Mouse (Mus musculus): ENCODE data around the gene Mns1. TPM values are rescaled to one million over a fixed set of nuclear protein-coding genes. Genes with fewer than 3 reads are reported as not detected.
"Not testable (repeated sequence)": the region's sequence is repeated elsewhere in the genome, so short reads cannot be mapped to it uniquely, and the experiment has no call there.

Gene Mns1
- total RNA-seq, 1 experiment from 2014 or later: 4.1 TPM

DNA sequence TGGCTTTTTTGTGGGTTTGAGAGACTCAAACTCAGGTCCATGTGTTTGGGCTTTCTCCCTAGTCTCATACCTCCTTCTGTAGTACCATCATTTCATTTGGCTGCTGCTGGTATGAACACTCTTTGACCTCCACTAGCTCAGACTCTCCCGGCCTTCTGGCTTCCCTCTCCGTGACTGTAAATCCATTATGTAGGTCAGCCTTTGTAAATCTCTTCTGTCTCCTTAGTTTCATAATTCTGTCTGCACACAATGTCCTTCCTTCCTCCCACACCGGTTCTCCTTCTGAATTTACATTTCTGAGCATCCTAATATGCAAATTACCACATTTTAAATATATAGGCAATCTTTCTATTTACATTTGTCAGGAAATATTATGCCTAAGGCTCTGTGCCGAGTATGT, 9.9 kb upstream of the Mns1 start:
- no peak for DNase-seq

DNA sequence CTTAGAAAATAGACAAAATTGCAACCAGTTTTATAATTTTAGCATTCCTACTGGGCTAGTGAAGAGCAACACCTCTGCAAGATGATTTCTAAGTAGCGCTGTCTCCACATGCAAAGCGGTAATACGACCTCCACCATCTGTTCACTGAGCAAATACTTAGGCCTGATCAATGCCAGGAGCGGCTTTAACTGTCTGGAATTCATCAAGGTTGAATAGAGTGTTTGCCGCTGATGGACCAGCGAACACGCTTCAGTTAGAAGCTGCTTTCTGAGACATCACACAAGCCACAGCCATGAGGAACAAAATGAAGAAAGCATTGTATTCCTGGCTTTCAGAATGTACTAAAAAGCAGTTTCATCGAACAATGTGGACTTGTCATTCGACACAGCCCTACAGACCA, 2.9 kb upstream of the Mns1 start:
- no peak for DNase-seq

DNA sequence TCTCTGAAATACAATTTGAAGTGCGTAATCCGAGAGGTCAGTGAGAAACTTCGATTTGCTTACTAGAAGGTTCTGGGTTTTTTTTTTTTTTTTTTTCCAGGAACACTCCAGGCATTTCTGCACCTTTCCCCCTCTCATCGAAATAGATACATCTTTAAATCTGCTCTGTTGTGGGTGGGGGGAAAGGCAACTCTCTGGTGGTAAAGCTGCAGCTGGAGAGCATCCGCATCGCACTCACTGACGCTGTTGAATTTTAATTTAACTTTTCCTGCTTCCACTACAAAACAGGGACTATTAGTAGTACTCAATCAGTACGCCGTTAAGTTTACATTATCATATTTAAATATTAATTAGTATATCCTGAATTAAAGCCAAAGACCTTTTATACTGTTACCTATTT, 938 bp downstream of the Mns1 start:
- no peak for DNase-seq

DNA sequence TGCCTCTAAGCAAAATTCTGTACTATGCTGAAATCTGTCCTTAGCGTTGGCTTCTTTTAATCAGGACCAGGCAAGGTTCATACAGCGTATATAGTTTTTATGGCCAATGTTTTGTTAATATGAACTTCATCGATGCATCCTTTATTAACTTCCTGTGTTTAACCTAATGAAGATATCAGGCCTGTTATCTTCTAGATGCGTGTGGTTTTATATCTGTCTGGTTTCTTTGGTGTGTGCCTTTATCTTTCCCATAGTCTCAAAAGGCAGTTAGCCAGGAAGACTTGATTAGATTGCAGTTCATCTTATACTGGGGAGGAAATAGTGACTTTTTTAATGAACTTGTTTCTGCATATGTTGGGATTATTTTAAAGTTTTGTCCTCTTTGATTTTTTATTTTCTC, 2.5 kb downstream of the Mns1 start:
- no peak for DNase-seq

DNA sequence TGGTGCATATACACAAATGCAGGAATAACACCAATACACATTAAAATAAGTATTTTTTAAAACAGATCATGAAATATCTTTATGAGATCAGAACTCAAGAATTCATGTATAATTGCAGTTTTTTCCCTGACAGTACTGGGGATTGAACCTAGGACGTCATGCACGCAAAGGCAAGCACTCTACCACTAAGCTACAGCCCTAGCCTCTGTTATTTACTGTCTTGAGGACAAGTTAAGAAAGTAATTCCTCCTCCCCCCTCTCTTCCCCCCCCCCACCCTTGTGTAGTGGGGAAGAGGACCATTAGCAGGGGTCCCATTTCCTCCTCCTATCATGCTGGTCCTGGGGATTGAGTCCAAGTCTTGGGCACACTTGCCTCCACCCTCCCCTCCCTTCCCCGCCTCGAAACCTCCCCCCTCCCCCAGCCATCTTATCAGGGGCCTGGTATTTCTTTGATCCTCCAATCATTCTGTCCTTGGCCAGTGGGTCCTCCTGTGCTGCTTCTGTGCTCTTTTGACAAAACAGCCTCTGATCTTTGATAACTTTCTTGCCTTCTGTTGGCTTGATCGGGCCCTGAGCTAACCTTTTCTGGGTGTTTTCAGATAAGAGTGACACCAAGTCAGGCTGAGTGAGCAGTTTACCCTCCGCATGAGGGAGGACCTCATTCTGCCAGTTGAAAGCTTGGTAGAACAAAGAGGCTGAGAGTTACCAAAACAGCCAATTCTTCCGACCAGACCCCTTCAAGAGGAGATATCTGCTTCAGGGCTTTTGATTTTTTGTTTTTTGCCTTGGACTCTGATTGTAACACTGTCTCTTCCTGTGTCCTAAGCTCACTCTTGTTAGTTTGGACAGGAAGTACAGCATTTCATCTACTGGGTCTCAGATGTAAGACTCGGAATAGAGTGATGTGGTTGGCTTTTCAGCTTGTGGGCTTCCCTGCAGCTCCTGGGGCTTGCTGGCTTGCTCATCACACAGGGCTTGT, 3.4 kb downstream of the Mns1 start:
- DNase-seq: no peak

DNA sequence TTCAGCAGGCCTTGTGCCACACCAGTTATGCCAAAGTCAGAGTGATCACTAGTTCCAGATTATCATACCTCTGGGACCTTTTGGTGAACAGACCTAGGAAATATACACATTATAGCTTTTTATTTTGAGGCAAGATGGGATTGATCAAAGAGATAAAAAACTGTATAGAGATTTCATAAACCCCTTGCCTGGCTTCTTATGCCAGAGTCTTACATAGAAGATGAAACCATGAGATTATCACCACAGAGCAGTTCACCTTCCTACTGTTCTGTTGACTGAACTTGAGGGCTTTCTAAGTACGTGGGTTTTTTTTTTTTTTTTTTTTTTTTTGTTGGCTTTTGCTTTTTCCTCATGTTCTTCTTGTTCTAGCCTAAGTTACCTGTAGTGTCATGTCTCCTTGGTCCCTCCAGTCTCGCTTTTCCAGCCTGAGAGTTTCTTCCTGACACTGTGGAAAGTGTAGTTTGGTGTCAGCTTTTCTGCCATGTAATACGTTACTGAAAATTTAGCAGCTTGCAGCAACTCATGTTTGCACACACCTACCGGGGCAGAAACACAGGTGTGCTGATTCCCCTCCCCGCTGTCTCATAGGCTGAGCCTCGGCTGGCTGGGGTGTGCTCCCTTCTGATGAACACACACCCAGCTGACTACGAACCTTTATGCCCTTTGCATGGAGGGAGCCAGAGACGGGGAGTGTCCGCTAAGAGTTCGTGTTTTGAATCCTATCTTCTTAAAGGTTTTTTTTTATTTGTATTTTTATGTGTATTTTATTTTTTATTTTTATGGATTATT, 4.3 kb downstream of the Mns1 start:
- DNase-seq: no peak

DNA sequence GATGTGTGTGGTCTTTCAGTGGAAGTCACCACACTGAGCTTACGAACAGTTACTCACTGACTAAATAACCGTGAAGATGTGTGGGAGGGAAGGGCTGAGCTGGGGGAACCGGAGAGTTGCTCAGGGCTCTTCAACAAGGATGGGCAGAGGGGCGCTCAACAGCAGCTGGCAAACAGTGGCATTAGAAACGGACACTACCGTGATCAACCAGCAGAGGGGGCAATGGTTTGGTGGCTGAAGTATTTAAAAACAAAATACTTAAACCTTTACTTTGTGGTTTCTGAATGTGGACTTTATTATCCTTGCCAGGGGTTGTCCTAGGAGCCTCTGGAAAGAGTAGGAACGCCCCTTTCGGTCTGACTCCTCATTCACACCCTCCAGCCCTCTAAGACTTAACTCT, 10.2 kb downstream of the Mns1 start:
- DNase-seq: peak; percentile 61

DNA sequence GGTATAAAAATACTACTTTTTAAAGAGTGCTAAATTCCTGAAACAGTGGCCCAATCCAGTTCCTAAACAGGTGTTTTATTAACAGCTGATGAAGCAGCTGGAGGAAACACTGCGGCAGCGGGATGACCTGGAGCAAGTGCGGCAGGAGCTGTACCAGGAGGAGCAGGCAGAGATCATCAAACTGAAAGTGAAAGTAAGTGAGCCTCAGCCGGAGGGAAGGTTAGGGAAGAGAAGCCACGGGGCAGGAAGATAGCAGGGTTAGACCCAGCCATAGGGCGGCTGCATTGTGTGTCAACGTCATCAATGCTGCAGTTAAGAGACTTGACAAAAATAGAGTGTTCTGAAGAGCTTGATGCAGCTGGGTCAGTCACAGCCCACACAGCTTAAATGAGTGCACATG, 11.6 kb downstream of the Mns1 start:
- peak; percentile 25 for DNase-seq

DNA sequence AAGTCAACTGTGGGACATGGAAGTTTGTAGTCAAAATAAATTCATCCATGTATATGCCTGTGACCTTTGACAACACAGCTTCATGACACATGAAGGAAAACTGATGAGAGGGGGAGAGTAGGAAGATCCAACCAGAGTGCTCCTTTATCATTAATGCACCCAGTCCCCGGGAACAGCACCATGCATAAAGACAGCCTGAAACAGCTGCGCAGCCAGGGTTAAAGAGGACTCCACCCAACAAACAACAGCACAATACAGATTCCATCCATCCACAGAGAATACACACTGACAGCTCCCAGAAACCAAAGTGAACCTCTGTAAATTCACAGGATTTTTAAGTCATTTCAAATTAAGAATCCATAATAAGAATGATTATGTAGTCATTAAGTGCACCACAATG, 12.0 kb downstream of the Mns1 start:
- no peak for DNase-seq

DNA sequence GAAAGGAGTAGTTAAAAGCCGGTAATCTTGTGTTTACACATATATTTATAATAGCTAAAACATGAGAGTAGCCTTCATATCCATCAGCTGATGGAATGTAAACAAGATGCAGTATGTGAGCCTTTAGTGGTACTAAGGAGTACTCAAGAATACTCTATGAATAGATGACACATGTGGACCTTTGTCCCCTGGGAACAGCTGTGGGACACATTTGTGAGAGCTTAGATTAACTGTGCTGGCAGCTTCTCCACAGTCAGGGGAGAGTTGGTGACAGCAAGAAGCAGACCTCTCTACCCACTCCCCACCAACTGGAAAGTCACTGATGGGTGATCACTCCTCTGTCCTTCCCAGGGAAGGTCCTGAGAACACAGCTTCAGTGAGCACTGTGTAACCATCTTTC, 12.6 kb downstream of the Mns1 start:
- no peak for DNase-seq

DNA sequence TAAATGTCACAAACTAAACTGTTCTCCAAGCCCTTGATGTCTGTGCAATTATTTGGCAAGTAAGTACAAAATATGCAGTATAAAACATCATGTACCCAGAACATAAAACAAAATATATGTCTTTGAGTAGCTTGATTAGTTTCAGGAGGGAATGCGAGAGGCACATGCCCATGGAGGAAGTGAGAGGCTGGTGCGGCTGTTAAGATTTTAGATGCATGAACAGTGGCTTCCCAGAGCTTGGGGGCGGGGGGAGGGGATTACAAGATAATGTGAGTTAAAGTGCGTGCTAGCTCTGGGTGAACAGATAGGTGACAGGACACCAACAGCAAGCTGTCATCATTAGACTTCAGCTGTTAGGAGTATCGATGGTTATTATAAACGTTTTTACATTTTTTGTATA, 13.3 kb downstream of the Mns1 start:
- no peak for DNase-seq

DNA sequence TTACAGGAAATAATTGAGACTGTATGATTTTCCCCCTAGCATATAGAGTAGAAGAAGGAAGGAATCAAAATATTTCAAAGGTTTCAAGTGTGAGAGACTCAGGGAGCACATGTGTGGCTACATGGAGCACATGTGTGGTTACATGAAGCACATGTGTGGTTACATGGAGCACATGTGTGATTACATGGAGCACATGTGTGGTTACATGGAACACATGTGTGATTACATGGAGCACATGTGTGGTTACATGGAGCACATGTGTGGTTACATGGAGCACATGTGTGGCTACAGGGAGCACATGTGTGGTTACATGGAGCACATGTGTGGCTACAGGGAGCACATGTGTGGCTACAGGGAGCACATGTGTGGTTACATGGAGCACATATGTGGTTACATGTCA, 16.5 kb downstream of the Mns1 start:
- not testable (repeated sequence) for DNase-seq

DNA sequence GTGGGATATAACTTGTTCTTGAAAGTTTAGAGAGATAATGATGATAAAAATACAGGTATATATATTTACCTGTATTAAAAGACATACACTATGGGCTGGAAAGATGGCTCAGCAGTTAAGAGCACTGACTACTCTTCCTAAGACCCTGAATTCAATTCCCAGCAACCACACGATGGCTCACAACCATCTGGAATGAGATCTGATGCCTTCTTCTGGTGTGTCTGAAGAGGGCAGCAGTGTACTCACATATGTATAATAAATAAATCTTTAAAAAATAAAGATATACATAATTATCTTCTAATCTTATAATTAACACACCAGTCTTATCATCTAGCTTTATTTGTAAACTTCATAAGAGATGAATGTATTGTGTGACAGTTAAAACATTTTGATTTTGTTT, 18.6 kb downstream of the Mns1 start:
- DNase-seq: no peak

DNA sequence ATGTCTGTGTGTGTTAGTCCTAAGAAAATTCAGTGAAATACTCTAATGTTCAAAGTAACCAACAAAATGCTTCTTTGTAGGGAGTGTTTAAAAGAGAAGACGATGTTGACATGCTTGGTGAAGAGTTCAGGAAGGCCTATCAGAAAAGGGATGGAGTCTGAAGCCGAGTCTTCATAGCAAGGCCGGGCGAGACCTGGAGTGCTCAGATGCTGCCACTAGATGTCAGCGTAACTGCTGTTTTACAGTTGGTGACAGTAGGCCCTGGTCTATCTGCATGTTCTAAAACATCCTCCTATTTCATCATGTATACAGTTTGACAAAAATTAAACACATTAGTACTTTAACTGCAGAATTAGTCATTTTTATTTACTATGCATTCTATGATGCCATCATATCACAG, 20.4 kb downstream of the Mns1 start:
- DNase-seq: peak; percentile 57

DNA sequence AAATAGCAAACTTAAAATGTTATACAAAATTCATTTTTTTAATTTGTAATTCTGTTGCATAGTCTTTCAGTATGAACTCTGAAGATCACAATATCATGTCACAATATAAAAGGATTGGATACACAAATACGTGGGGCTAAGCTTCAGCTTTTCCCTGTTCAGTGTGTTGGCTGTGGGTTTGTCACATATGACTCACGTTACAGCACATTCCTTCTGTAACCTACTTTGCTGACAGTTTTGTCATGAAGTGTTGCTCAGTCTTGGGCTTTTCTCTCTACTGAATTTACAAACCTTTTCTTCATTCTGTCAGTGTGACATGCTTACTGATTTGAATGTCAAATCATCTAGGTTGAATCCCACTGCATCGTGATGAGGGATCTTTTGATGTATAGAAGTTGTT, 21.9 kb downstream of the Mns1 start:
- no peak for DNase-seq

DNA sequence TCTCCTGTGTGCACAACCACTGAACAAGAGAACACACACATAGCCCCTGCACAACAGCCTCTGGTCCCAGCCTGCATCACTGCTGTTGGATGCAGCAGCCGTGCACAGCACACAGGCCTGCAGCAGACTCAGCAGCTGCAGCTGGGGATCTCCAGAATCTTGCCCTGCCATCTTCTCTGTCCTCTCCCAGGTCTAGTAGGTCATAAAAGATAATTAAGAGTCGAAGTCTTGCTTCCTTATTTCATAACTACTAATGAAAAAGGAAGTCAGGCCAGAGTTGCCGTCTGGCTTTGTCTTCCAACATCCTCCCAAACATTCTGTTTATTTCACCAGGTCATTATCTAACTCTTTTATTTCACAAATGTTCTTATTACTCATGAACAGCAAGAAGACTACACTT, 23.0 kb downstream of the Mns1 start:
- no peak for DNase-seq

DNA sequence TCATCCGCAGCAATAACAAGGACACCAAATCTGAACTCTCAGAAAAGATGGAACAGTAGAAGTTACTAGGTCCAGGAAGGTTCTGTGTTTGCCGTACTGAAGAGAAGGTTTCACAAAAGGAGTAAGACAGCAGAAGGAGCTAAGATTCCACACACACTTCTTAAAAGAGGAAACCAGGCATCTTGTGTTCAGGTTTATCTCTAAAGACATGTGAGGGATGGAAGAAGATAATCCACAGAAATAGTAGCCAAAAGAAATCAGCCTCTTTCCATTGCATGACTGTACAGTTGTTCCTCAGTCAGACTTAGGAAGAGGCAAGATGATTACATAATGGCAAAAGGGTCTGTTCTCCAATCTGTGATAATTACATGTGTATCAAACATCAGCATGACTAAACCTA, 24.6 kb downstream of the Mns1 start:
- DNase-seq: no peak

DNA sequence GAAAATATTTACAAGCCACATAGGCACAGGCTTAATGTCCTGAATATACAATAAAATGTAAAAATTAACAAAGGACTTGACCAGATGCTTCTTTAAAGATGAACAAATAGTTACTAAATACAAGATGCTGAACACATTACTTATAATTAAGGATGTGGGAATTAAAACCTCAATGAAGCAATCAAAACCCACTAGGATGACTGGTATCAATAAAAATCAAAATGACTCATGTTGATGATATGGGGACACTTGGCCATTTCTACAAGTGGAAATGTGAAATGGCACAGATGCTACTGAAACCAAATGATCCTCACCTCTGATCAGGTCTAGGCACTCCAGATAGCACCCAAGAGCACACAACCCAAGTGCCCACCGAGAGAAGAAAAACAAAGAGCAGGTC, 27.0 kb downstream of the Mns1 start:
- DNase-seq: no peak

DNA sequence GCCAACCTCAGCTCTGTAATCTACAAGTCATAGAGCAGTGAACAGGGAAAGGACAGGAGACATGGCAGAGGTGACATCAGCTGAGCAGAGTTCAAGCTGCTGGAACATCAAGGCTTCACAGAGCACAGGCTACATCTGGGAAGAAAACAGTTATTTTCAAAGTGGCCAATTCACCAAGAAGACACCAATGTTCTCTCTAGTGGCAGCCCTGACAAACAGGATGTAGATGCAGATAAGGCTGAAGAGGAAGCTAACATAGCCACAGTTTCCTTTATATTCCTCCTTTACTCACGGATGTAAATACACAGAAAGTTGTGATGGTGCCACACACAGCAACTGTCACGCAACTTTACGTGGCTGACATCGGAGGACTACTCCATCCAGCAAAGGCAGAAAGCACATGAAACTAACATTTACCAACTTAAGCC, 28.0 kb downstream of the Mns1 start:
- no peak for DNase-seq

DNA sequence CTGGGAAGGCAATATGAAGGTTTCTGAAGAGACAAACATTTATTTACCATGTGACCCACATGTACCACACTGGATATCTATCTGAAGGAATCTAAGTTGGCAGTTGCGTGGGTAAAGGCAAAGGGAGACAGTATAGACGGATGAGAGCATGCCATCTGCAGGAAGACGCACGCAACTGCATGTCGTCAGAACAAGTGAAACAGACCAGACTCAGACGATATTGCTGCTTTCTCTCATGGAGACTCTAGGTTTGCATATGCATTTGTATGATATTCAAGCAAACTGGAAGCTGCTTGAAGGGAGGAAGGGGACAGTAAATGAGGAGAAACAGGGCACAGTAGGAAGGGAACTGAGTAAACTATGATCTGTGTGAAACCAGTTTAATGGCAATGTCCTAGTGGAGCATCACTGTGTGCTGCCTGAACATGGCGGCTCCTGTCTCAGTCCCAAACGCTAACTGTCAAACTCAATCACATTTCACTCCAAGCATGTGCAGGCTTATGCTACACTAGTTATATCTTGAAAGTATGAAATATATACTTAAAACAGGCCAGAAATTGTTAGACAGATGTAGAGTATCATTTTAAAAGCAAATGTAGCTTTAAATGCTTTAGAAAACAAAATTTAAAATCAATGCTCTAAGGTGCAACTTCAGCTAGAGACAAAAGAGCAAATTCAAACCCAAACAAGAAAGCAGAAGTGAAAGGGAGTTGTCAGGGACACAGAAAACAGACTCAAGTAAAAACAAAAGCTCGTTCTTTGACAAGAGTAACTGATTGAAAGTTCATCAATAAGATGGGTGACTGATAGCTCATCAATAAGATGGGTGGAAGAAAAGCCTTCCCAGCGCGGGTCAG, 30.0 kb downstream of the Mns1 start:
- DNase-seq: no peak

DNA sequence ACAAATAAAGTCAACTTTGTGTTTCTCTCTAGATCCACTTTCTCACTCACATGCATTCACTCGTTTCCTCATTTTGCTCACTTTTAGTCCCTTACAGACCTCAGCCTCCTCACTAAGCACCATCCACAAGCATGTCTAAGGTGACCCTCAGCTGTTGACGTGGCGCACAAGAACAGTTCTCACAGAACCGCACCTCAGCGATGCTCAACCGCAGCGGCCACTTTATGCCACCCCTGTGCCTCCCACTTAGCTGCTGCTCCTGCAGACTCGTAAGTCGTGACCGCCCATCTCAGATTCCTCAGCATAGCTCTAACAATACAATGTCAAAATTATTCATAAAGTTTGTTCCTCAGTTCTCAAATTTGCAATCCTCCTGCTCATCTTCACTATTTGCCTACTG, 30.8 kb downstream of the Mns1 start:
- no peak for DNase-seq

DNA sequence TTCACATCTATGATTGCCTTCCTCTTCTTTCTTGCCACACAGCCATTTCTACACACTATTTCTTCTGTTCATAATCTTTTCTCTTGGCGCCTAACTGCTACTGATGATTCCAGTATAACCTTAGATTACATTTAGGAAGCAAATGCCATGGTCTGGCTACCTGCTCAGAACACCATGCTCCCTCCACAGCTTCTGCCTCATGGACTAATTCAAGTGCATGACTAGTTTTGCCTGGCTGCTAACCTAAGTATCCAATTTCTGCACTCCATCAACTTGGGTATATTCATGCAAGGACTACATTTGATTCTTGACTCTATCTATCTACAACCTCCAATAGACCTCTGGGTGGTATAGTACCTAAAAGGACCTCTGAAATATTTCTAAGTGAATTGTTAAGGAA, 32.0 kb downstream of the Mns1 start:
- DNase-seq: no peak

DNA sequence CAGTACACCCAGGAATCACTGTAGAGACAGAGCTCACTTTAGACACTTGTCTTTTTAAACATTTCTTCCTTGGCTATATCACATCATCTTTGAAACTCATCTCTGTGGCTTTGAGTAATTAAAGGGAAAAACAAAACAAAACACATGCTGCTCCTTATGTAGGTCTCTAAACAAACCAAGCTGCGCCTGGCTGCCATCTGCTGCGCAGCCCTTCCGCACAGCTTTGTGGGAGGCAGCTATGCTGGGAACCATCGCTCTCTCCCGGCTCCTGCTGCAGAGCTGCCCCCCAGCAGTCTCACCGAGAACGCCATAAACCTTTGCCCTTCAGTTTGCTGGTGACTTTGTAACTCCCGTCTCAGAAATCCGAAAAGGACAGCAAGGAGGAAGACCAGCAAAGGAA, 37.7 kb downstream of the Mns1 start:
- no peak for DNase-seq

Measured in adrenal gland, postnatal 25 days (tissue).